Mouse (Mus musculus) G1E (cell line): Measurements from ENCODE around the gene Camk1.

ENCODE experiments used
- CTCF ChIP-seq: IDR thresholded peaks from 2 replicates; pipeline ENCODE4 v1.5.1; 2012; ENCODE audit warnings: low read depth, low read length, inconsistent platforms, mixed read lengths
- GATA1 ChIP-seq: IDR thresholded peaks from 2 replicates; pipeline ENCODE4 v1.6.1; 2012; ENCODE audit warnings: borderline replicate concordance, low read length, inconsistent platforms, mixed read lengths

DNA sequence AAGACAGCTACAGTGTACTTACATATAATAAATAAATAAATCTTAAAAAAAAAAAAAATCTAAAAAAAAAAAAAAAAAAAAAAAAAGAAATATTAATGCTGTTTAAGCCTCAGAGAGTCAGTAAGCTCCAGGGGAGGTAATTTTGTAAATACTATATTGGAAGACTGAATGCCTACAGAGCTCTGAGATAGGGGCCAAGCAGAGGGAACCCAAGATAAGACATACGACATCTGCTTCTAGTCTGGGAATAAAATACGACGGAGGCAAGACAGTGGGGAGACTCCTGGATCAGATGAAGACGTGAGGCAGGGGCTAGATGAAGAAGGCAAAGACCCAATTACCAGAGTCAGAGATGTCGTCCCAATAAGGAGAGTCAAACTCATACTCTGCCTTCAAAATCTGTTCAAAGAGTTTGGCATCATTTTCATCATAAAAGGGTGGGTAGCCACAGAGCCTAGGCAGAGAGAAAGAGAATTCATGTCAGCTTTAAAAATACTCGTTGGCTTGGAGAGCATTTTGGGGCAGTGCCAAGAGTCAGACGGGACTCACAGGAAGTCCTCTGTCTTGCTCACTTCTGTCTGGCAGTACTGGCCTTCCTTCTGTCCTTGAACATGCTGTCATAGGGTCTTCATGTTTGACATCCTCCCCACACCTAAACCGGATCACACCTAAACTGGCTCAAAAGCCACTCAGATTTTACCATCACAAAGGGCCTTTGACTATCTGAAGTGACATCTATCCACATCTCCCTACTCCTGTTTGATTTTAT is 6.7 kb downstream of the Camk1 start:
- TF ChIP-seq CTCF = no peak
- TF ChIP-seq GATA1 = no peak
